Mouse (Mus musculus): Measurements from ENCODE around the gene Rasl10a.

GRCm38 (mm10) chr11:5064282-5065055 is 6.5 kb downstream of the Rasl10a start:
- TF ChIP-seq CTCF (IDR thresholded peaks at IDR 0.05; ENCODE audit: low read depth, low read length) (no peak), GATA1 (IDR thresholded peaks at IDR 0.05; ENCODE audit: borderline replicate concordance, low read length) (no peak), TAL1 (conservative IDR thresholded peaks at IDR 0.05; ENCODE audit: low read depth, low read length) (no peak), GATA2 (IDR thresholded peaks at IDR 0.05; ENCODE audit: borderline replicate concordance, low read depth, low read length) (no peak), POLR2AphosphoS5 (IDR thresholded peaks at IDR 0.05; ENCODE audit: insufficient replicate concordance, low read depth, low read length) (no peak)
